Mouse (Mus musculus): ENCODE measurements around the gene Ubn2. TPM values are rescaled to one million over a fixed set of nuclear protein-coding genes. Genes with fewer than 3 reads are reported as not detected.

The Ubn2 gene
- polyA plus RNA-seq, 1 experiment from 2014 or later: 7.7 TPM

GRCm38 (mm10) chr6:38469591-38469990 lies 35.8 kb downstream of the Ubn2 start:
- no peaks in the 10 kb centered on the region for H3K36me3 ChIP-seq (ENCODE audit: control insufficient read depth, insufficient read depth, low read length)
- ATAC-seq: no peak

GRCm38 (mm10) chr6:38481694-38482371 lies 48.1 kb downstream of the Ubn2 start:
- H3K4me3 ChIP-seq (ENCODE audit: low read length): no peak overlapping the region
- no peak overlapping the region for H3K4me2 ChIP-seq (ENCODE audit: low read depth, low read length)
- no peaks in the 10 kb centered on the region for H3K9me3 ChIP-seq (ENCODE audit: control insufficient read depth, low read length)
- ATAC-seq: no peak
- H3K4me1 ChIP-seq (ENCODE audit: control insufficient read depth, insufficient read depth, low read length): no peaks in the 10 kb centered on the region
- no peak overlapping the region for H3K9ac ChIP-seq (ENCODE audit: low read depth, low read length)
- H3K27ac ChIP-seq (ENCODE audit: low read length): no peak overlapping the region
- H3K27me3 ChIP-seq (replicated peaks; ENCODE audit: control insufficient read depth, insufficient read depth, low read length): no peaks in the 10 kb centered on the region
- WGBS: 68% methylated on average over 5 of the region's 5 CpGs
- H3K36me3 ChIP-seq (ENCODE audit: control insufficient read depth, insufficient read depth, low read length): no peaks in the 10 kb centered on the region; the same call in 1 of the 2 replicates

More at GRCm38 (mm10) chr6:38469591-38469990, 35.8 kb downstream of the Ubn2 start:
- H3K27ac ChIP-seq (ENCODE audit: low read length): no peak overlapping the region
- no peak overlapping the region for H3K4me2 ChIP-seq (ENCODE audit: low read depth, low read length)
- H3K9ac ChIP-seq (ENCODE audit: low read depth, low read length): no peak overlapping the region
- H3K4me1 ChIP-seq (ENCODE audit: control insufficient read depth, insufficient read depth, low read length): no peaks in the 10 kb centered on the region
- no peaks in the 10 kb centered on the region for H3K27me3 ChIP-seq (replicated peaks; ENCODE audit: control insufficient read depth, insufficient read depth, low read length)
- H3K4me3 ChIP-seq (ENCODE audit: low read length): no peak overlapping the region
- 87% methylated on average over 4 of the region's 4 CpGs for WGBS
- no peaks in the 10 kb centered on the region for H3K9me3 ChIP-seq (ENCODE audit: control insufficient read depth, low read length)

- H3K4me3 ChIP-seq (ENCODE audit: low read length): no peak overlapping the region
- H3K27me3 ChIP-seq (replicated peaks; ENCODE audit: control insufficient read depth, insufficient read depth, low read length): no peaks in the 10 kb centered on the region
- WGBS: 90% methylated on average over 3 of the region's 3 CpGs
- H3K9me3 ChIP-seq (ENCODE audit: control insufficient read depth, low read length): no peaks in the 10 kb centered on the region
- H3K27ac ChIP-seq (ENCODE audit: low read length): no peak overlapping the region
- no peak overlapping the region for H3K9ac ChIP-seq (ENCODE audit: low read depth, low read length)
- no peak overlapping the region for H3K4me2 ChIP-seq (ENCODE audit: low read depth, low read length)
- H3K36me3 ChIP-seq (ENCODE audit: control insufficient read depth, insufficient read depth, low read length): peaks cover 14% of the 10 kb centered on the region; the same call in 1 of the 2 replicates
- H3K4me1 ChIP-seq (ENCODE audit: control insufficient read depth, insufficient read depth, low read length): no peaks in the 10 kb centered on the region
- ATAC-seq: no peak
Measured at GRCm38 (mm10) chr6:38492550-38492949, 58.8 kb downstream of the Ubn2 start.

- Histone ChIP-seq H3K27ac (ENCODE audit: low read length) (no peak overlapping the region), H3K4me3 (ENCODE audit: low read length) (no peak overlapping the region), H3K4me1 (ENCODE audit: control insufficient read depth, insufficient read depth, low read length) (no peaks in the 10 kb centered on the region), H3K9ac (ENCODE audit: low read depth, low read length) (no peak overlapping the region), H3K4me2 (ENCODE audit: low read depth, low read length) (no peak overlapping the region), H3K36me3 (ENCODE audit: control insufficient read depth, insufficient read depth, low read length) (peaks cover 14% of the 10 kb centered on the region; the same call in 1 of the 2 replicates), H3K27me3 (replicated peaks; ENCODE audit: control insufficient read depth, insufficient read depth, low read length) (no peaks in the 10 kb centered on the region), H3K9me3 (ENCODE audit: control insufficient read depth, low read length) (no peaks in the 10 kb centered on the region)
- WGBS: 42% methylated on average over 4 of the region's 4 CpGs
- ATAC-seq: no peak
Measured at GRCm38 (mm10) chr6:38495641-38496040, 61.9 kb downstream of the Ubn2 start.

GRCm38 (mm10) chr6:38512096-38512495 lies 78.3 kb downstream of the Ubn2 start:
- Histone ChIP-seq H3K9ac (ENCODE audit: low read depth, low read length) (no peak overlapping the region), H3K9me3 (ENCODE audit: control insufficient read depth, low read length) (no peaks in the 10 kb centered on the region), H3K36me3 (ENCODE audit: control insufficient read depth, insufficient read depth, low read length) (no peaks in the 10 kb centered on the region), H3K27ac (ENCODE audit: low read length) (no peak overlapping the region), H3K4me1 (ENCODE audit: control insufficient read depth, insufficient read depth, low read length) (no peaks in the 10 kb centered on the region), H3K4me3 (ENCODE audit: low read length) (no peak overlapping the region), H3K4me2 (ENCODE audit: low read depth, low read length) (no peak overlapping the region), H3K27me3 (replicated peaks; ENCODE audit: control insufficient read depth, insufficient read depth, low read length) (no peaks in the 10 kb centered on the region)
- ATAC-seq: no peak
- WGBS: 95% methylated on average over 1 of the region's 1 CpGs

GRCm38 (mm10) chr6:38512830-38513229 lies 79.1 kb downstream of the Ubn2 start:
- H3K36me3 ChIP-seq (ENCODE audit: control insufficient read depth, insufficient read depth, low read length): no peaks in the 10 kb centered on the region
- H3K9me3 ChIP-seq (ENCODE audit: control insufficient read depth, low read length): no peaks in the 10 kb centered on the region
- no peaks in the 10 kb centered on the region for H3K27me3 ChIP-seq (replicated peaks; ENCODE audit: control insufficient read depth, insufficient read depth, low read length)
- no peak overlapping the region for H3K4me3 ChIP-seq (ENCODE audit: low read length)
- no peak overlapping the region for H3K4me2 ChIP-seq (ENCODE audit: low read depth, low read length)
- H3K27ac ChIP-seq (ENCODE audit: low read length): no peak overlapping the region
- no peak overlapping the region for H3K9ac ChIP-seq (ENCODE audit: low read depth, low read length)
- no peaks in the 10 kb centered on the region for H3K4me1 ChIP-seq (ENCODE audit: control insufficient read depth, insufficient read depth, low read length)
- ATAC-seq: peak; percentile 68

- Histone ChIP-seq H3K9ac (ENCODE audit: low read depth, low read length) (no peak overlapping the region), H3K9me3 (ENCODE audit: control insufficient read depth, low read length) (no peaks in the 10 kb centered on the region), H3K4me1 (ENCODE audit: control insufficient read depth, insufficient read depth, low read length) (no peaks in the 10 kb centered on the region), H3K27me3 (replicated peaks; ENCODE audit: control insufficient read depth, insufficient read depth, low read length) (no peaks in the 10 kb centered on the region), H3K27ac (ENCODE audit: low read length) (no peak overlapping the region), H3K36me3 (ENCODE audit: control insufficient read depth, insufficient read depth, low read length) (no peaks in the 10 kb centered on the region), H3K4me2 (ENCODE audit: low read depth, low read length) (no peak overlapping the region), H3K4me3 (ENCODE audit: low read length) (no peak overlapping the region)
- ATAC-seq: no peak
- WGBS: 92% methylated on average over 4 of the region's 4 CpGs
Measured at GRCm38 (mm10) chr6:38515201-38515600, 81.5 kb downstream of the Ubn2 start.

GRCm38 (mm10) chr6:38523851-38524250 lies 90.1 kb downstream of the Ubn2 start:
- WGBS: 20% methylated on average over 8 of the region's 8 CpGs
- Histone ChIP-seq H3K9ac (ENCODE audit: low read depth, low read length) (no peak overlapping the region), H3K4me2 (ENCODE audit: low read depth, low read length) (no peak overlapping the region), H3K4me3 (ENCODE audit: low read length) (peak overlapping the region; percentile 2; the same call in 1 of the 2 replicates), H3K27me3 (replicated peaks; ENCODE audit: control insufficient read depth, insufficient read depth, low read length) (no peaks in the 10 kb centered on the region), H3K9me3 (ENCODE audit: control insufficient read depth, low read length) (no peaks in the 10 kb centered on the region), H3K4me1 (ENCODE audit: control insufficient read depth, insufficient read depth, low read length) (no peaks in the 10 kb centered on the region), H3K27ac (ENCODE audit: low read length) (no peak overlapping the region), H3K36me3 (ENCODE audit: control insufficient read depth, insufficient read depth, low read length) (no peaks in the 10 kb centered on the region)
- peak; percentile 60; the same call in 1 of the 2 replicates for ATAC-seq

GRCm38 (mm10) chr6:38531211-38531820 lies 97.6 kb downstream of the Ubn2 start:
- H3K4me3 ChIP-seq (ENCODE audit: low read length): no peak overlapping the region
- 57% methylated on average over 5 of the region's 5 CpGs for WGBS
- no peaks in the 10 kb centered on the region for H3K36me3 ChIP-seq (ENCODE audit: control insufficient read depth, insufficient read depth, low read length)
- 0 out of 2 replicates have a peak overlapping the region, but pooled peaks have one; percentile 11 for H3K9ac ChIP-seq (ENCODE audit: low read depth, low read length)
- H3K27ac ChIP-seq (ENCODE audit: low read length): no peak overlapping the region
- no peak for ATAC-seq
- no peaks in the 10 kb centered on the region for H3K9me3 ChIP-seq (ENCODE audit: control insufficient read depth, low read length)
- 0 out of 2 replicates have a peak, but pooled peaks cover 4% of the 10 kb centered on the region for H3K4me1 ChIP-seq (ENCODE audit: control insufficient read depth, insufficient read depth, low read length)
- H3K4me2 ChIP-seq (ENCODE audit: low read depth, low read length): no peak overlapping the region
- no peaks in the 10 kb centered on the region for H3K27me3 ChIP-seq (replicated peaks; ENCODE audit: control insufficient read depth, insufficient read depth, low read length)

All from intestine, embryonic 16.5 days (tissue).